Mouse (Mus musculus): ENCODE measurements around the gene Zfp280d. TPM values are rescaled to one million over a fixed set of nuclear protein-coding genes. Genes with fewer than 3 reads are reported as not detected.
"Not testable (repeated sequence)": the region's sequence is repeated elsewhere in the genome, so short reads cannot be mapped to it uniquely, and the experiment has no call there.

Zfp280d gene
- polyA plus RNA-seq, 1 experiment from 2014 or later: 49.5 TPM

DNA sequence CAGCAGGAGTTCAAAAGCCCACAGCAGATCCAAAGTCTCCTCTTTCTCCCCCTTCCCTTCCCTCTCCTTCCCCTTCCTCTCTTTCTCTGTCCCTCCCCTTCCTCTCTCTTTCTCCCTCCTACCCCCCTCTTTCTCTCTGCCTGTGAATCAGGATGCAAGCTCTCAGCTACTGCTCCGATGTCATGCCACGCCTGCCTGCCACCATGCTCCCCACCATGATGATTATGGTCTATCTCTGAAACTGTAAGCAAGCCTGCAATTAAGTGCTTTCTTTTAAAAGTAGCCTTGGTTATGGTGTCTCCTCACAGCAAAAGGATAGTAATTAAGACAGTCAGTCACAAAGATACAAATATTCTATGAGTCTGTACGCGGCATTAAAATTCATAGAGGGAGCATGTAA is 100.3 kb downstream of the Zfp280d start:
- Histone ChIP-seq H3K9me3 (no peaks in the 10 kb centered on the region), H3K27ac (no peak overlapping the region), H3K27me3 (no peaks in the 10 kb centered on the region), H3K36me3 (no peaks in the 10 kb centered on the region), H3K4me3 (no peak overlapping the region), H3K9ac (no peak overlapping the region), H3K4me2 (no peak overlapping the region), H3K4me1 (no peaks in the 10 kb centered on the region)
- 59% methylated on average over 4 of the region's 4 CpGs for WGBS
- no peak for ATAC-seq (ENCODE audit: insufficient number of reproducible peaks, insufficient read depth, low FRiP score, low TSS enrichment, low read depth)

DNA sequence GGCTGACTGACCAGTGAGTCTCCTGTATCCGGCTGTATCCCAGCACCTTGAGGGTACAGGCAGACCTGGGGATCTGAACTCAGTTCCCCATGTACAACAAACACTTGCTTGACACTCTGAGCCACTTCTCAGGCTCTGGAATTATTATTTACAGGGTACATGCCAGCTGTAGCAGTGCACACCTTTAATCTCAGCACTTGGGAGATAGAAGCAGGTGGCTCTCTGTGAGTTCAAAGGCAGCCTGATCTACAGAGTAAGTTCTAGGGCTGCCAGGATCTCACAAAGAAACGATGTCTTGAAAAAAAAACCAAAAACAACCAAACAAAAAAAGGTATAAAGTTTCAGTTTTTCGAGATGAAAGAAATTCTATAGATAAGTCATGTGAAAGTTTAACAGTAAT is 101.0 kb downstream of the Zfp280d start:
- Histone ChIP-seq H3K4me1 (no peaks in the 10 kb centered on the region), H3K36me3 (no peaks in the 10 kb centered on the region), H3K4me2 (no peak overlapping the region), H3K4me3 (no peak overlapping the region), H3K27ac (no peak overlapping the region), H3K9me3 (no peaks in the 10 kb centered on the region), H3K27me3 (no peaks in the 10 kb centered on the region), H3K9ac (no peak overlapping the region)
- ATAC-seq (ENCODE audit: insufficient number of reproducible peaks, insufficient read depth, low FRiP score, low TSS enrichment, low read depth): no peak
- WGBS: 80% methylated on average over 3 of the region's 3 CpGs

DNA sequence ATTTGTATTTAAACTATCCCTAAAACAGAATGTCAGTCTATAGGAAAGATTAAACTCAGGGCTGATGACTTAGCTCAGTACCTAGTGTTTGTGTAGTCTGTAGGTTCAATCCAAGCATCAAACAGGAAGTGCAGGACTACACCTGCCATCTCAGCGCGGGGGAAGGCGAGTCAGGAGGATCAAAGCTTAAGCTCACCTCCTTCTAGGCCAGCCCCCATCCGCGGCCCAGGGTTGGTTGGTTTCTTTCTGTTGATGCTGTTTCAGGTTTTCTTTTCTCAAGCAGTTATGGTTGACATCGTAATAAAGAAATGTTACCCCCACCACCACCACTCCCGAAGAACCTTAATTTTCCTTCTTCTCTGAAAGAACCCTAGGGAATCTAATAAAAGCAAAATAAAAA is 111.1 kb downstream of the Zfp280d start:
- Histone ChIP-seq H3K9me3 (no peaks in the 10 kb centered on the region), H3K36me3 (no peaks in the 10 kb centered on the region), H3K27ac (no peak overlapping the region), H3K4me2 (no peak overlapping the region), H3K4me3 (no peak overlapping the region), H3K27me3 (no peaks in the 10 kb centered on the region), H3K4me1 (no peaks in the 10 kb centered on the region), H3K9ac (no peak overlapping the region)
- 77% methylated on average over 7 of the region's 7 CpGs for WGBS
- no peak for ATAC-seq (ENCODE audit: insufficient number of reproducible peaks, insufficient read depth, low FRiP score, low TSS enrichment, low read depth)

DNA sequence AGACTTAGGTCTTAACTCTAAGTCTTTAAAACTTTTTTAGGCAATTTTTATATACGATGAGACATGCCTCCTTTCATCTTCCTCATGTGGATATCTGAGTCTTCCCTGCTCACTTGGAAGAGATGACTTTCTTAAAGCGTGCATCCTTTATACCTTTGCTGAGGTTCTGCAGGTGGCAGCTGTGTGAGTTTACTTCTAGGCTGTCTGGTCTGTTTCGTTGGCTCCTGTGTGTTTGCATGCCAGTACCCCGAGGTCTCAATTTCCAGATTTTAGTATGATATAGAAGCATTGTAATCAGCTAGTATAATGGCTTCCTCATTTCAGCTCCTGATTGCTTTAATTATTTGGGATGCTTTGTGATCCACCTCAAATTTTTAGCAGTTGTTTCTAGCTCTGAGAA is 114.3 kb downstream of the Zfp280d start:
- no peaks in the 10 kb centered on the region for H3K36me3 ChIP-seq
- no peak overlapping the region for H3K27ac ChIP-seq
- ATAC-seq (ENCODE audit: insufficient number of reproducible peaks, insufficient read depth, low FRiP score, low TSS enrichment, low read depth): no peak
- no peaks in the 10 kb centered on the region for H3K9me3 ChIP-seq
- 79% methylated on average over 4 of the region's 4 CpGs for WGBS
- no peak overlapping the region for H3K4me2 ChIP-seq
- no peak overlapping the region for H3K9ac ChIP-seq
- H3K4me3 ChIP-seq: no peak overlapping the region
- no peaks in the 10 kb centered on the region for H3K27me3 ChIP-seq
- H3K4me1 ChIP-seq: peaks cover 18% of the 10 kb centered on the region

DNA sequence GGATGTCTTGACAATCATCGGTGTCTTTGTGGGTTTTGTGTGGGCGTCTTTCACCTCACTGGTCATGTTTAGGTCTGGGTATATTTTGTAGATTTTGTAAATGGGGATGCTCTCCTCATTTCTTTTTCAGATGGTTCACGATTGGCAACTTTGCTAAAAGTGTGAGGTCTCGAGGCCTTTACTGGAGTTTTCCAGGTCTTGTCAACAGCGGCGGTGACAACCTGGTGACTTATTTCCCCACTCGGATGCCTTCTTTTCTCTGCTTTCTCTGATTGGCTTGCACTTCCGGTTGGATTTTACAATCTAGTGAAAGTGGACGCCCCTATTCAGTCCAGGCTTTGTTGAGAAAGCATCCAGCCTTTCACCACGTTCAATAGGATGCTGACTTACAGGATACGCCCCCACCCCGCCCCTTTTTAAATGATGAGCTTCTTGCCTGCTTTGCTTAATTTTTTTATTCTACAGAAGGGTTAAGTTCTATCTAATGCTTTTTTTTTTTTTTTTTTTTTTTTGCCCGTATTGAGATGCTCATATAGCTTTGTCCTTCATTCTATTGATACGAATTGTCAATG is 114.9 kb downstream of the Zfp280d start:
- no peaks in the 10 kb centered on the region for H3K9me3 ChIP-seq
- no peak overlapping the region for H3K4me3 ChIP-seq
- no peaks in the 10 kb centered on the region for H3K36me3 ChIP-seq
- no peak for ATAC-seq (ENCODE audit: insufficient number of reproducible peaks, insufficient read depth, low FRiP score, low TSS enrichment, low read depth)
- H3K9ac ChIP-seq: no peak overlapping the region
- no peak overlapping the region for H3K27ac ChIP-seq
- H3K4me1 ChIP-seq: peaks cover 22% of the 10 kb centered on the region
- no peak overlapping the region for H3K4me2 ChIP-seq
- 77% methylated on average over 14 of the region's 14 CpGs for WGBS
- no peaks in the 10 kb centered on the region for H3K27me3 ChIP-seq

DNA sequence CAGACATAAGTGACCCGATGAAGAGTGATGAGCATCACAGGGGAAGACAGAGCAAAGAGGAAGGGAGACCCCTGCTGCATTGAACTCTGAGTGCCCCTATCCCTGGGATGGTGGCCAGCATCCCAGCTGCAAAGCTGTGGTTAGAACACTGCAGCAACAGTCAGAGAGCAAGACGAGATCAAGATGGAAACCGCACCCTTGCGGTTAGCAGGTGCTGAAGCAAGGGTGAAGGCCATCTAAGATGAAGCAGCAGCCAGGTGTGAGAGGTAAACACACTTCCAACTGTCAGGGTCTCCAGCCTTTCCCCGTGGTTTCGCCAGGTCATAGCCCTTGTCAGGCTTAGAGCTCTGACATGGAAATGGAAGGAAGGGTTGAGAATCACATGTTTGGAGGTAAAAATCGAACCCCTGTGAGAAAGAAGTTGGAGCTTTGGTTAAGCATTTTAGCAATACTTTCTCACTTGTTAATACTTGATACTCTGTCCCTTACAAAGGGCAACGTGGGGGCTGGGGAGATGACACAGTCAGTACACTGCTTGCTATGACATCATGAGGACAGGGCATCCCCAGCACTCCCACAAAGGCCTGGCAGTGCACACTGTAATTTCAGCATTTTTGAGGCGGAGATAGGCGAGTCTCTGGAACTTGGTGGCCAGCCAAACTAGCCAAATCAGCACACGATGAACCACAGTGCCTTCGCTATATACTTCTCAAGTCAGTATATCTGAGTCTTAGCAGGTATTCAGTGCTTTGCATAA is 115.8 kb downstream of the Zfp280d start:
- peaks cover 26% of the 10 kb centered on the region for H3K4me1 ChIP-seq
- no peak overlapping the region for H3K4me3 ChIP-seq
- ATAC-seq (ENCODE audit: insufficient number of reproducible peaks, insufficient read depth, low FRiP score, low TSS enrichment, low read depth): no peak
- no peak overlapping the region for H3K9ac ChIP-seq
- H3K27ac ChIP-seq: no peak overlapping the region
- H3K4me2 ChIP-seq: no peak overlapping the region
- no peaks in the 10 kb centered on the region for H3K27me3 ChIP-seq
- H3K9me3 ChIP-seq: no peaks in the 10 kb centered on the region
- no peaks in the 10 kb centered on the region for H3K36me3 ChIP-seq
- WGBS: 86% methylated on average over 12 of the region's 12 CpGs

DNA sequence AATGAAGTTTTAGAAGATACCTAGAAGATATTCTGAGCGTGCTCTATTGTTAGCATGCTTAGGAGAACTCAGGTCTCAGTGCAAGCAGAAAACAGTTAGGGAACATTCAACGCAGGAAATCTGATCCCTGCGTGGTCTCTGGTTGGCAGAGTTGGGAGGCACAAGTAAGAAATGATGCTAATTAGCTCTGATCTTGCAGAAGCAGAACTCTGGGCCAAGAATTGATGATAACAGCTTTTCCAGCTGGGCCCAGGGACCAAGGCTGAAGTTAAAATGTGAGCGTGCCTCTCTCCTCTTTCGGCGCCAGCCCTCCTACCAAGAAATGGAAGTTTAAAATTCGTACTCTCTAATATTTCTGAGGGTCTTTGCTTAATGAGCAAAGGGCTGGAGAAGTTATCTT is 118.0 kb downstream of the Zfp280d start:
- H3K9ac ChIP-seq: no peak overlapping the region
- no peak for ATAC-seq (ENCODE audit: insufficient number of reproducible peaks, insufficient read depth, low FRiP score, low TSS enrichment, low read depth)
- H3K4me1 ChIP-seq: peaks cover 26% of the 10 kb centered on the region
- H3K9me3 ChIP-seq: no peaks in the 10 kb centered on the region
- H3K27ac ChIP-seq: no peak overlapping the region
- no peaks in the 10 kb centered on the region for H3K36me3 ChIP-seq
- whole genome bisulfite sequencing: 49% methylated on average over 7 of the region's 7 CpGs
- H3K27me3 ChIP-seq: no peaks in the 10 kb centered on the region
- H3K4me2 ChIP-seq: no peak overlapping the region
- no peak overlapping the region for H3K4me3 ChIP-seq

DNA sequence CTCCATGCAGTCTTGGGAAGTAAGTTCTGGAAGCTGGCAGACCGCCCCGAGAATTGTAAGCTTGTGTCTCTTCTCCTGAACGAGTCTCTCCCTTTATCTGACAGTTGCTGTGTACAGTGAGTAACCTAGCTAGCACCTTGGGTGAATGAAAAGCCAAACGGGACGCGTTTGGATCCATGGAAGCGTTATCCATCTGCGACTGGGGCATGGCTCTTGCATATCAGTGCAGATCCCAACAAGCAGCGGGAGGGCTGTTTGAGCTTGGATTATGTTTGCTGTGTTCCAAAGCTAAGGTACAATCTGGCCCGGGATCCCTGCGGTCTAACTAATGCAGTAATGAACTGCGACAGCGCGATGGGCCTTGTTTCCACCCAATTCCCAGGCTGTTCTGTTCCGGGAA is 118.6 kb downstream of the Zfp280d start:
- H3K27me3 ChIP-seq: no peaks in the 10 kb centered on the region
- no peaks in the 10 kb centered on the region for H3K36me3 ChIP-seq
- no peak overlapping the region for H3K4me3 ChIP-seq
- no peak for ATAC-seq (ENCODE audit: insufficient number of reproducible peaks, insufficient read depth, low FRiP score, low TSS enrichment, low read depth)
- H3K9ac ChIP-seq: no peak overlapping the region
- WGBS: 73% methylated on average over 15 of the region's 15 CpGs
- peaks cover 26% of the 10 kb centered on the region for H3K4me1 ChIP-seq
- H3K27ac ChIP-seq: no peak overlapping the region
- H3K4me2 ChIP-seq: no peak overlapping the region
- no peaks in the 10 kb centered on the region for H3K9me3 ChIP-seq

DNA sequence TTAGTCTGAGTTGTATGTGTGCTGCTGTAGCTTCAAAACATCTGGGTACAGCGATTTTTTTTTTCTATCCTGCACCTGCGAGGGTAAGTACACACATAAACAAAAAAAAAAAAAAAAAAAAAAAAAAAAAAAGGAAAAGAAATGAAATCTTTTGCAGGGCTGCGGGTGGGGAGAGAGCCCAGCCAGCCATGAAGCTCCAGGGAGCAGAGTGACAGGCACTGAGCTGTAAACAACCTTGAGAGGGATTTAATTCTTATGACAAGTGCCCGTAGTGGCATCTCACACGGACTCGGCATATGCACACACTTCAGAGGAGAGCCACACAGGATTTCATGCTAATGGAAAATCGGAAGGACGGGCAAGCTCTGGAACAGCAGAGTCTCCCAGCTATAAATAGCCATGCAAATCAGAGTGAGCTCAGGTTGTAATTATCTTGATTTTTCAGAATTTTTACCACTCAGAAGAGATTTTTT is 119.2 kb downstream of the Zfp280d start:
- H3K27ac ChIP-seq: no peak overlapping the region
- no peaks in the 10 kb centered on the region for H3K9me3 ChIP-seq
- no peak for ATAC-seq (ENCODE audit: insufficient number of reproducible peaks, insufficient read depth, low FRiP score, low TSS enrichment, low read depth)
- H3K4me1 ChIP-seq: peaks cover 26% of the 10 kb centered on the region
- 40% methylated on average over 8 of the region's 8 CpGs for WGBS
- no peak overlapping the region for H3K9ac ChIP-seq
- H3K4me3 ChIP-seq: no peak overlapping the region
- H3K4me2 ChIP-seq: 0 out of 2 replicates have a peak overlapping the region, but pooled peaks have one; percentile 7
- no peaks in the 10 kb centered on the region for H3K36me3 ChIP-seq
- H3K27me3 ChIP-seq: no peaks in the 10 kb centered on the region

DNA sequence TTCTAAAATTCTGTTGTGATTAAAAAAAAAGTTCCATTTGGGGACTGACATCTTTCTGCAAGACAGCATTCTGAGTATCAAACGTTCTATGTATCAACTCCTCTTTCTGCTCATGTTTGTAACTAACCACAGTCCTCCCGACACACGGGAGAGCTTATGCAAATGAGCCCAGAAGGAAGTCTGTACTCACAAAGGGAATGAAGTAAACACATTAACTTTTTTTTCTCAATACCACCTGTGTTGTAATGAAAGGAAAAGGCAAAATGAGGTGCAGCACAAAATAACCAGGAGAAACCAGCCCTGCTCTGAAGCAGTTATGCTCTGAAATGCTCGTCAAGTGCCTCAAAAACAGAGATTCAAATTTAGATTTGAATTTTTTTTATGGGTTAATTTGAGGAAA is 125.5 kb downstream of the Zfp280d start:
- Histone ChIP-seq H3K36me3 (no peaks in the 10 kb centered on the region), H3K4me1 (no peaks in the 10 kb centered on the region), H3K27me3 (0 out of 2 replicates have a peak, but pooled peaks cover 3% of the 10 kb centered on the region), H3K4me3 (no peak overlapping the region), H3K9ac (no peak overlapping the region), H3K9me3 (no peaks in the 10 kb centered on the region), H3K4me2 (no peak overlapping the region), H3K27ac (no peak overlapping the region)
- WGBS: 41% methylated on average over 4 of the region's 4 CpGs
- ATAC-seq (ENCODE audit: insufficient number of reproducible peaks, insufficient read depth, low FRiP score, low TSS enrichment, low read depth): no peak

DNA sequence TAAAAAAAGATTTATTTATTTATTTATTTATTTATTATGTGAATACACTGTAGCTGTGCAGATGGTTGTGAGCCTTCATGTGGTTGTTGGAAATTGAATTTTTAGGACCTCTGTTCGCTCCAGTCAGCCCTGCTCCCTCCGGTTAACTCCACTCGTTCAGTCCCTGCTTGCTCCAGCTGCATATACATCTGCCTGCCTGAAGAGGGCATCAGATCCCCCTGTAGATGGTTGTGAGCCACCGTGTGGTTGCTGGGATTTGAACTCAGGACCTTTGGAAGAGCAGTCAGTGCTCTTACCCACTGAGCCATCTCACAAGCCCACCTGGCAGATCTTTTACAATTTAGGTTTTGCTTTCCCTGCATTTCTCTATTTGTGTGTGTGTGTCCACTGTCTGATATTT is 127.1 kb downstream of the Zfp280d start:
- H3K27ac ChIP-seq; H3K4me1 ChIP-seq; H3K4me2 ChIP-seq; H3K27me3 ChIP-seq; ATAC-seq (ENCODE audit: insufficient number of reproducible peaks, insufficient read depth, low FRiP score, low TSS enrichment, low read depth); H3K36me3 ChIP-seq; H3K9ac ChIP-seq; H3K9me3 ChIP-seq; H3K4me3 ChIP-seq: not testable (repeated sequence)
- 82% methylated on average over 4 of the region's 4 CpGs for WGBS

DNA sequence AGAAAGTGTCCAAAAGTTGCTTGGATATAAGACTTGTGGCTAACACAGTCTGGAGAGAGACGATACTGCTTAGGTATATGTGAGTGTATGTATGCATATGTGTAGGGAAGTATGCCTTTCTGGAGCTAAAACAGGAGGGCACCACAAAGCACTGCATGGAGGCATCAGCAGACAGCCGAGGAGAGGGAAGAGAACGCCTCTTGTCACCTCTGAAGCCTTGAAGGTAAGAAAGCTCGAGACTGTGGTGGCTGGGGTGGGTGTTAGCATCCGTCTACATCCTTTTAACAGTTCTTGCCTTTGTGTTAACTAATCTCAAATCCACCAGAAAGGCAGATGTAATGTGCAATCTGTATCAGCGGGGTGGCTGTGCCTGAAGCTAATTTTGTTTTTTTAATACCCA is 128.8 kb downstream of the Zfp280d start:
- 75% methylated on average over 6 of the region's 6 CpGs for WGBS
- Histone ChIP-seq H3K9ac (no peak overlapping the region), H3K4me2 (no peak overlapping the region), H3K27me3 (peaks cover 3% of the 10 kb centered on the region; the same call in 1 of the 2 replicates), H3K27ac (no peak overlapping the region), H3K9me3 (no peaks in the 10 kb centered on the region), H3K36me3 (no peaks in the 10 kb centered on the region), H3K4me3 (no peak overlapping the region), H3K4me1 (0 out of 2 replicates have a peak, but pooled peaks cover 3% of the 10 kb centered on the region)
- no peak for ATAC-seq (ENCODE audit: insufficient number of reproducible peaks, insufficient read depth, low FRiP score, low TSS enrichment, low read depth)

Measured in embryonic facial prominence, embryonic 13.5 days (tissue).